Mouse (Mus musculus) heart, embryonic 16.5 days (tissue): Measurements from ENCODE around the gene Krt83. TPM values are rescaled to one million over a fixed set of nuclear protein-coding genes. Genes with fewer than 3 reads are reported as not detected.

Experiments used
- ATAC-seq: fragments of 200-750 bp; cut with Nextera tagmentation; replicated peaks from 2 replicates; pipeline ENCODE4 v1.8.0; 2017; ENCODE audit warnings: moderate number of reproducible peaks; ENCODE audit not compliant: insufficient read depth, low FRiP score; ENCODE audit errors: extremely low read depth
- H3K27ac ChIP-seq: fragments of 300-500 bp; sonication (generic); 2 replicates; pipeline ENCODE4 v1.5.1; 2014; ENCODE audit warnings: mild to moderate bottlenecking, low read length, control low read depth, moderate library complexity
- H3K27me3 ChIP-seq: fragments of 300-500 bp; sonication (generic); 2 replicates; pipeline ENCODE4 v1.6.1; 2014; ENCODE audit warnings: low read length, mixed read lengths; ENCODE audit not compliant: control insufficient read depth, insufficient read depth
- H3K36me3 ChIP-seq: fragments of 300-500 bp; sonication (generic); 2 replicates; pipeline ENCODE4 v1.6.1; 2014; ENCODE audit not compliant: control insufficient read depth, insufficient read depth
- H3K4me1 ChIP-seq: fragments of 300-500 bp; sonication (generic); 2 replicates; pipeline ENCODE4 v1.6.1; 2014; ENCODE audit warnings: low read length, mixed read lengths; ENCODE audit not compliant: control insufficient read depth, insufficient read depth
- H3K4me2 ChIP-seq: fragments of 300-500 bp; sonication (generic); 2 replicates; pipeline ENCODE4 v1.6.1; 2014; ENCODE audit warnings: low read depth, mild to moderate bottlenecking, control low read depth, low read length
- H3K4me3 ChIP-seq: fragments of 300-500 bp; sonication (generic); 2 replicates; pipeline ENCODE4 v1.5.1; 2014; ENCODE audit warnings: mild to moderate bottlenecking, control low read depth, low read length
- H3K9ac ChIP-seq: fragments of 300-500 bp; sonication (generic); 2 replicates; pipeline ENCODE4 v1.6.1; 2014; ENCODE audit warnings: low read length, control low read depth
- H3K9me3 ChIP-seq: fragments of 300-500 bp; sonication (generic); replicated peaks from 2 replicates; pipeline ENCODE4 v1.6.1; 2016; ENCODE audit warnings: low read length; ENCODE audit not compliant: control insufficient read depth
- WGBS: fragments of 180-500 bp; shearing (Covaris S2); extraction: QIAGEN DNeasy Blood & Tissue Kit; methylation state at CpG from one replicate; pipeline ENCODE4 v1.1.7; 2014; 5-methylcytosine and 5-hydroxymethylcytosine counted together
- polyA plus RNA-seq: library from polyadenylated mRNA; unstranded; fragments of >200 nt; fragmentation: Nextera tagmentation; extraction: Ambion mirVana; gene quantifications from 2 replicates; pipeline ENCODE4 v1.2.1, GENCODE M21; 2015

Gene Krt83
- polyA plus RNA-seq, 1 experiment from 2014 or later: 0.25 TPM

DNA sequence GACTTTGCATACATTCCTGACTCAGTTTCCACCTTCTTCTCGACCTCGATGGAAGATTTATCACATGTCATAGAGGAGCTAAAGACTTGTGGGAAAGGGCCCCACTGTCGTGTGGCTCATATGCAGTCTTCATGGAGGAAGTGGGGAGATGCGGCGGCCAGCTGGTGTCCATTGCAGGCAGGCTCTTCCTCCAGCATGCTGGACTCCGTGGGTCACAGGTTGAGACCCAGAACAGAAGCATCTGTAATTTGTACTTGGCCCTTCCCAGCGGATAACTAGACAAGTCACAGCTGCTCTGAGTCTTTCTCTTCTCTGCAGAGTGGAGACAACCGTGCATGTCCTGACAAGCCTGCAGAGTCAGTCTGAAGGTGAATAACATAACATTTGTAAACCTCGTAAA lies 16.9 kb upstream of the Krt83 start:
- Histone ChIP-seq H3K4me2 (no peak overlapping the region), H3K27ac (no peak overlapping the region), H3K4me1 (no peaks in the 10 kb centered on the region), H3K27me3 (no peaks in the 10 kb centered on the region), H3K9me3 (no peaks in the 10 kb centered on the region), H3K4me3 (no peak overlapping the region), H3K36me3 (no peaks in the 10 kb centered on the region), H3K9ac (no peak overlapping the region)
- WGBS: 65% methylated on average over 9 of the region's 9 CpGs
- ATAC-seq: no peak

DNA sequence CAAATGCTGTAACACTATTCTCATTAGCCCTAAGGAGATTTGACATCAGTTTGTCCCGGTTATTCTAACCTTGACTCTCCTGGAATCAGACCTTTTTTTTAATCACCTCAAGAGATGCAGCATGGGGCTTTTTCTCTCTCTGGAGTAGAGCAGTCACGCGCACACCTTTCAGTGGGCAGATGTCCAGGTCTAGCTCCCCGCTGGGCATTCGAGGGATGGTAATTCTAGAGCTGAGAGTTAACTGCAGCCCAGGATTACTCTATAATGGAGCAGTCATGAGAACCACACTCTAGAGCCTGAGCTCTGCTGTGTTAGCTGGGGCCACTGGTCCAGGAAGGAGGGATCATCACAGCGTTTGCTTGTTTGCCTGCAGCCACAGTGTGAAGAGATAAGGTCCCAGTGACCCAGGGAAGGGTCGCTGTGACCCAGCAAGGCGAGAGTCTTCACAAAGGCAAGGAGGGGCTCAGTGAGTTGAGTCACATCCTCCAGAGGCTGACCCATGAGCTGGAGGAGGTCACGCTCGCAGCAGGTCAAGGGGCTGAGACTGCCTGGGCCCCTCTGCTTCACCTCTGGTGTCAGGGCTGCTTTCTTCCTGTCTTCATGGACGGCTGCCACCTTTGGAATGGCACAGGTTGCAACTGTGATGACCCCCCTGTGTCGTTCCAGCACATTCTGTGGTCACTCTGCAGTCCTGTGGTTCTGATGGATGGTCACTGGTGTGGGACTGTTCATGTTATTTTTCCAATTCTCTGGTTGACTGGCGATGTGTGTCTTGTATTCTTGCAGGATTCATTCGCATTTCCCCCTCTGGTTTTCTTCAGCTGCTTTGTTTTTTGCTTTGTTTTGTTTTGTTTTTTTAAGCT lies 15.8 kb upstream of the Krt83 start:
- H3K9me3 ChIP-seq: no peaks in the 10 kb centered on the region
- H3K4me3 ChIP-seq: no peak overlapping the region
- 40% methylated on average over 14 of the region's 14 CpGs for WGBS
- no peak overlapping the region for H3K4me2 ChIP-seq
- no peaks in the 10 kb centered on the region for H3K36me3 ChIP-seq
- H3K9ac ChIP-seq: no peak overlapping the region
- ATAC-seq: no peak
- no peak overlapping the region for H3K27ac ChIP-seq
- H3K4me1 ChIP-seq: no peaks in the 10 kb centered on the region
- H3K27me3 ChIP-seq: no peaks in the 10 kb centered on the region

DNA sequence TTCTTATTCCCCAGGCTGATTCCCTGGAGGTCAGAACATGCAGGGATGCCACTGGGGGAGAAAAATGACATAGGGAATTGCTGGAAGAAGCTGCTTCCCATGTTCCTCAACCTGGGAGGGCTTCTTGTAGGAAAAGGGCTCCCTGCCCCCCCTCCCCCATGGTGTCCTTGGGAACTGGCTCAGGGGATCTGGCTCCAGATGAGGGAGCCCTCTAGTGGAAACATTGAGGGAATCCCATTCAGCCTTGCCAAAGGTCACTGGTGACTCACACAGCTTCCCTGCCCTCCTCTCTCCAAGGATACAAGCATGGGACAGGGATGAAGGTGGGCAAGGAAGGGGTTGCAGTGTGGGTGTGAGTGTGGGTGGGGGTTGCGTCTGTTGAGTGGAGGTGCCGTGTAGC lies 5.9 kb upstream of the Krt83 start:
- H3K4me3 ChIP-seq: no peak overlapping the region
- H3K36me3 ChIP-seq: no peaks in the 10 kb centered on the region
- no peak for ATAC-seq
- H3K27me3 ChIP-seq: no peaks in the 10 kb centered on the region
- 0 out of 2 replicates have a peak, but pooled peaks cover 4% of the 10 kb centered on the region for H3K4me1 ChIP-seq
- 65% methylated on average over 2 of the region's 2 CpGs for WGBS
- H3K27ac ChIP-seq: no peak overlapping the region
- no peaks in the 10 kb centered on the region for H3K9me3 ChIP-seq
- no peak overlapping the region for H3K9ac ChIP-seq
- H3K4me2 ChIP-seq: no peak overlapping the region

DNA sequence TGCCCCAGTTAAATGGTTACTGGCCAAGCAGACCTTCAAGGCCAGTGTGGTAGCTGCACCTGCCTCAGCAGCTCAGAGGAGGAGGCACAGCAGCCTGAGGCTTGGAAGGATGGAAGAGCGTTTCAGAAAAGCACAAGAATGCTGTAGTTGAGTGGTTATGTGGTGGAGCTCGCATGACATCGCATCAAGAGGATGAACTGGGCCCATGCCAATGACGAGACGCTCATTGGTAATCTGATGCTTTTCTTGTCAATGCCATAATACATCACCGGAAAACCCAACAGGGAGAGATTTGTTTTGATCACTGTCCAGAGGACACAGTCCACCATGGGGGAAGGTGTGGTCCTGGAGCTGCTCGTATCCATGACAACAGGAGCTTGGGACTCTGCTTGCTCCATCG lies 4.0 kb upstream of the Krt83 start:
- WGBS: 80% methylated on average over 8 of the region's 8 CpGs
- H3K27me3 ChIP-seq: no peaks in the 10 kb centered on the region
- 0 out of 2 replicates have a peak, but pooled peaks cover 4% of the 10 kb centered on the region for H3K4me1 ChIP-seq

DNA sequence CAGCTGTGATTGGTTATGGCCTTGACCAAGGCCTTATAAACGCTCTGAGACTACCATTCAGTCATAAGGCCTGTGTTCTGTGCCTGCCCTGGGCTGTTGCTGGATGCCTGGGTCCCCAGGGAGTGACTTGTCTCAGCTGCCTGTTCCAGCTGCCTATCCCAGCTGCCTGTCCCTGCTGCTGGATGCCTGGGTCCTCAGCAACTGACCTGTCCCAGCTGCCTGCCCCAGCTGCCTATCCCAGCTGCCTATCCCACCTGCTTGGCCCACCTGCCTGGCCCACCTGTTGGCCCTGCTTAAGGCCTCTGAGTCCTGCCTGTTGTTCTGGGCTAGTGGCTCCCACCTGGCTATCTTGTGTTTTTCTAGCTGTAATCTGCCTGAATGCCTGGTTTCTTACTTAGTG lies 2.9 kb upstream of the Krt83 start:
- Histone ChIP-seq H3K9me3 (no peaks in the 10 kb centered on the region), H3K27me3 (no peaks in the 10 kb centered on the region), H3K9ac (no peak overlapping the region), H3K36me3 (no peaks in the 10 kb centered on the region), H3K4me1 (0 out of 2 replicates have a peak, but pooled peaks cover 4% of the 10 kb centered on the region), H3K4me2 (no peak overlapping the region), H3K27ac (no peak overlapping the region), H3K4me3 (no peak overlapping the region)
- WGBS: 65% methylated on average over 1 of the region's 1 CpGs
- ATAC-seq: no peak

More for the DNA sequence above, 4.0 kb upstream of the Krt83 start:
- no peak for ATAC-seq
- Histone ChIP-seq H3K9me3 (no peaks in the 10 kb centered on the region), H3K4me2 (no peak overlapping the region), H3K4me3 (no peak overlapping the region), H3K36me3 (no peaks in the 10 kb centered on the region), H3K27ac (no peak overlapping the region), H3K9ac (no peak overlapping the region)

DNA sequence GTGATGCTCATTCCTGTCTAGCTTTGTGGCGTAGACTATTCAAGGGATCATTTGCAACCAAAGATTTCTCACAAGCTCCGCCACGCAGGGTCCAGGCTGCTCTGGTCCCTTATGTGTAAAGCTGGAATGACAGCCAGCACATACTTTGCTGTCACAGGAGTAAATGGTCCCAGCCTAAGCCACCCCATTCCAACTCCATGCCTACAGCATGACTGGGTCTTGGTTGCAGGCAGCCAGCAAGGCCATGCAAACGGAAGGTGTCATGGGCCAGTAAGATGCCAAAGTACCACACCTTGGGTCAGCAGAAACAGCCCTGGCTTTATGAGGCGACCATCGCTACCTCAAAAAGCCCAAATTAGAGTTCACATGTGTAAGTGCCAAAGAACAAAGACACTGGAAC lies 2.4 kb upstream of the Krt83 start:
- Histone ChIP-seq H3K4me1 (0 out of 2 replicates have a peak, but pooled peaks cover 4% of the 10 kb centered on the region), H3K4me3 (no peak overlapping the region), H3K4me2 (no peak overlapping the region), H3K36me3 (no peaks in the 10 kb centered on the region), H3K9me3 (no peaks in the 10 kb centered on the region), H3K27ac (no peak overlapping the region), H3K9ac (no peak overlapping the region), H3K27me3 (no peaks in the 10 kb centered on the region)
- ATAC-seq: no peak
- WGBS: 93% methylated on average over 6 of the region's 6 CpGs

DNA sequence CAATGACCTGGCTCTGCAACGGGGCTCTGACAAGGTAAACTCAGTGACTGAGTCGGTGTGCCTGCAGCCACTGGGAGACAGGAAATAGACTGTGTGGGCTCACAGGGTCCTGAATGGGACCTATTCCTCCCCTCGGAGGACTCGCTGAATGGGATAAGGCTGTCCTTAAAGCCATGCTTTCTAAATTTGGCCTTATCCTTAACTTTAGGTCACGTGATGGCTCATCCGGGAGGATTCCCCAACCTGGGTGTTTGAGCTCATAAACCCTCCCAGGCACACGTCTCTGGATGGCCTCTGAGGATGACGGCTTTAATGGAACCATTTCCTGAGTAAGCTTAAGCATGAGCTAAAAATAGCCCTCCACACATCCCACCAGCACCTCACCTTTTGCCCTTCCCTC lies 1.4 kb upstream of the Krt83 start:
- H3K27ac ChIP-seq: no peak overlapping the region
- no peaks in the 10 kb centered on the region for H3K27me3 ChIP-seq
- no peak for ATAC-seq
- 28% methylated on average over 8 of the region's 8 CpGs for WGBS
- no peaks in the 10 kb centered on the region for H3K36me3 ChIP-seq
- no peak overlapping the region for H3K4me3 ChIP-seq
- H3K9ac ChIP-seq: no peak overlapping the region
- H3K4me2 ChIP-seq: no peak overlapping the region
- no peaks in the 10 kb centered on the region for H3K9me3 ChIP-seq
- H3K4me1 ChIP-seq: 0 out of 2 replicates have a peak, but pooled peaks cover 4% of the 10 kb centered on the region

DNA sequence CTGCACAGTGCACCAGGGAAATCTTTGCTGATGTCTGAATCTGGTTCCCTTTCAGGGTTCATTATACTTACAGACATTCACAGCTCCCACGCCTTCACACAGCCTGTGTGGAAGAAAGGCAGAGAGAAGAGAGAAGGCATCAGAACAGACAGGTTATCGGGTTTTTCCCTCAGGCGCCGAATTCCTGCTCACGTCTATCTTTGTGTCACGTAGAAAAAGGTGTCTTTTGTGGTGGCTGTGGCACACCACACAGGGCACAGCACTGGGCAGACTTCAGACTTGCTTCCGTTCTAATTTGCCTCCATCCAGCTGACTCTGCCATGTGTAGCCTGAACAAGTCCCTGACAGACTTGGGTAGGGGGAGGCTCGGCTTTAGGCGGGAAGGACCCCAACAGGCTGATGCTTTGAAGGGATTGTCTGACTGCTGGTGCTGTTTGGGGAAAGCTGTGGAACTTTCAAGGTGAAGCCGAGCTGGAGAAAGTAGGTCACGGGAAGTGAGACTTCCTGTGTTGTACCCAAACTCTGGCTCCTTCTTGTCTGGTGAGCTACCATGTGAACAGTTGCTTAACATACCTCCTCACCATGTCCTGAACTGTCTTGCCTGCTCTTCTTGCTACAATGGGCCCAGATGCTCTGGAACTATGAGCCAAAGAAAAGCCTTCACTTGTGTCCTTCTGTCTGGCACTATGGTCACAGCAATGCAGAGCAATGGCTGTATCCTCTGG lies 5.2 kb downstream of the Krt83 start:
- H3K4me3 ChIP-seq: no peak overlapping the region
- H3K4me1 ChIP-seq: no peaks in the 10 kb centered on the region
- no peaks in the 10 kb centered on the region for H3K27me3 ChIP-seq
- no peak overlapping the region for H3K4me2 ChIP-seq
- no peak for ATAC-seq
- no peaks in the 10 kb centered on the region for H3K9me3 ChIP-seq
- 73% methylated on average over 11 of the region's 11 CpGs for WGBS
- H3K36me3 ChIP-seq: no peaks in the 10 kb centered on the region
- H3K27ac ChIP-seq: no peak overlapping the region
- no peak overlapping the region for H3K9ac ChIP-seq

DNA sequence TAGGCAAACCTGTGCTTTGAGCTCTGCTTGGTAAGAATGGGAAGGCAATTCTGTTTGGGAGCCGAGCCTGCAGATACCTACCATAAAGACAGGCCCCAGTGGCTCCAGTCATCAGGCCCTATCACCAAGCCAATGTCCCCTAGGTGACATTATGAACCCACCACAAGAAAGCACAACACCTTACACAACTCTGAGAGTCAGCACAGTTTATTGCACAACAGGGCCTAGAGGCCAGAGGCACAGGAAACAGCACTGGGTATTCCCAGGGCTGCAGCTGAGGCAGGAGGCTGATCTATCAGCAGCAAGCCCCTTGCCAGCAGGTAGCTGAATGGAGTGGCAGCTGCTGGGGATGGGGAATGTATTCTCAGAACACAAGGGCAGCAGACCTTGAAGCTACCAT lies 6.4 kb downstream of the Krt83 start:
- H3K9me3 ChIP-seq: no peaks in the 10 kb centered on the region
- H3K4me1 ChIP-seq: no peaks in the 10 kb centered on the region
- no peak overlapping the region for H3K4me3 ChIP-seq
- ATAC-seq: no peak
- H3K9ac ChIP-seq: no peak overlapping the region
- no peak overlapping the region for H3K27ac ChIP-seq
- peaks cover under 1% of the 10 kb centered on the region; the same call in 1 of the 2 replicates for H3K27me3 ChIP-seq
- H3K4me2 ChIP-seq: no peak overlapping the region
- WGBS: 82% methylated on average over 1 of the region's 1 CpGs
- H3K36me3 ChIP-seq: no peaks in the 10 kb centered on the region
